Mouse (Mus musculus): ENCODE results near the gene Ahctf1.

The Ahctf1 gene

GRCm38 (mm10) chr1:179713367-179713766 lies 90.1 kb downstream of the Ahctf1 start:
- DNase-seq (ENCODE audit: low spot score in 2 of 2): no peak

- DNase-seq (ENCODE audit: low spot score in 2 of 2): no peak
These were observed 90.8 kb downstream of the Ahctf1 start for GRCm38 (mm10) chr1:179712658-179713057.

DNA sequence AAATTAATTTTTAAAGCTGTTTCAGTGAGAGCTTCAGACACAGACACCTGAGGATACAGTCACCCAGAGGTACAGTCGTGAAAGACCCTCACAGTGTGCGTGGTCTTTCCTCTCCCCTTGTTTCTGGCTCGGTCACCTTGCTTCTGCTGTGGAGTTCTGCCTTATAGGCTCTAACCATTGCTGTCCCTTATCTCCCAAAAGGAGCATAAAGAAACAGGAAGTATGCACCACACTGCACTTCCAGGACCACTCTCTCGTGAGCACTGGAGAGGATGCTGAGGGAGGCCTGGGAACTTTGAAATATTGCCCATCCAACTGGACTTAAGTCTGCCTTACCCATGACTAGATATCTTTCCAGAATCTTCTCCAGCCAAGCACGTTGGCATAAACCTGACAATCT lies 92.7 kb downstream of the Ahctf1 start:
- DNase-seq (ENCODE audit: low spot score in 2 of 2): no peak

- no peak for DNase-seq (ENCODE audit: low spot score in 2 of 2)
These were observed 94.1 kb downstream of the Ahctf1 start for GRCm38 (mm10) chr1:179709390-179709789.

DNA sequence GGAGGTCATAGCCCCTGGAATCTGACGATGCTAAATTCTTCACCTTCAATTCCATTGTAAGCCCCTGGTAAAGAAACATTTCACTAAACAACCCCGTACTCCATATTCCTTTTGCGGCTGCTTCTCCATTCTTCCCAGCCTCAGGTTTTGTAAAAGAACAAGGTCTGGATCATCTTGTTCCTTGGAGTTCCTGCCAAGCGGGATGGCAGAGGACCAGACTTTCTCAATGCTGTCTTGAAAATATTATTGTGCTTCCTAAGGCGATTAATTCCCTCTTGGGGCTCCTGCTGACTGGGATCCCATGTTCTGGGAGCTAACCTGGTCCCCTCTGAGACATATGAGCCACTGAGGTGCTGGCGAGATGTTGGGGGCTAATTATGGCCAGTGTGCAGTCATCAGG lies 98.3 kb downstream of the Ahctf1 start:
- DNase-seq (ENCODE audit: low spot score in 2 of 2): no peak

GRCm38 (mm10) chr1:179704150-179704549 lies 99.3 kb downstream of the Ahctf1 start:
- DNase-seq (ENCODE audit: low spot score in 2 of 2): no peak

Data from spleen, postnatal 4 days (tissue).